Mouse (Mus musculus) heart, embryonic 13.5 days (tissue): Measurements from ENCODE around the gene Glis1. TPM values are rescaled to one million over a fixed set of nuclear protein-coding genes. Genes with fewer than 3 reads are reported as not detected.

Source experiments
- ATAC-seq: fragments of 200-750 bp; cut with Nextera tagmentation; 2 replicates; pipeline ENCODE4 v1.8.0; 2017; ENCODE audit warnings: moderate TSS enrichment; ENCODE audit not compliant: insufficient number of reproducible peaks, low FRiP score, low TSS enrichment; ENCODE audit errors: extremely low read depth
- H3K27ac ChIP-seq: fragments of 300-500 bp; sonication (generic); replicated peaks from 2 replicates; pipeline ENCODE4 v1.5.1; 2015; ENCODE audit warnings: moderate library complexity, mild to moderate bottlenecking, inconsistent platforms
- H3K27me3 ChIP-seq: fragments of 300-500 bp; sonication (generic); replicated peaks from 2 replicates; pipeline ENCODE4 v1.6.1; 2015; ENCODE audit warnings: mild to moderate bottlenecking, inconsistent platforms
- H3K36me3 ChIP-seq: fragments of 300-500 bp; sonication (generic); 2 replicates; pipeline ENCODE4 v1.6.1; 2015; ENCODE audit warnings: mild to moderate bottlenecking, inconsistent platforms
- H3K4me1 ChIP-seq: fragments of 300-500 bp; sonication (generic); 2 replicates; pipeline ENCODE4 v1.6.1; 2015; ENCODE audit warnings: inconsistent platforms
- H3K4me2 ChIP-seq: fragments of 300-500 bp; sonication (generic); 2 replicates; pipeline ENCODE4 v1.6.1; 2015; ENCODE audit warnings: inconsistent platforms, mild to moderate bottlenecking, moderate library complexity
- H3K4me3 ChIP-seq: fragments of 300-500 bp; sonication (generic); 2 replicates; pipeline ENCODE4 v1.5.1; 2015; ENCODE audit warnings: moderate library complexity, mild to moderate bottlenecking, inconsistent platforms
- H3K9ac ChIP-seq: fragments of 300-500 bp; sonication (generic); 2 replicates; pipeline ENCODE4 v1.6.1; 2015; ENCODE audit warnings: inconsistent platforms, mild to moderate bottlenecking, moderate library complexity
- H3K9me3 ChIP-seq: fragments of 300-500 bp; sonication (generic); 2 replicates; pipeline ENCODE4 v1.6.1; 2016; ENCODE audit warnings: inconsistent platforms
- WGBS: fragments of 180-500 bp; shearing (Covaris S2); methylation state at CpG from one replicate; pipeline ENCODE4 v1.1.7; 2015; ENCODE audit warnings: mixed read lengths; 5-methylcytosine and 5-hydroxymethylcytosine counted together
- polyA plus RNA-seq: library from polyadenylated mRNA; unstranded; fragments of >200 nt; fragmentation: Nextera tagmentation; extraction: Ambion mirVana; gene quantifications from 2 replicates; pipeline ENCODE4 v1.2.1, GENCODE M21; 2015

Gene Glis1
- polyA plus RNA-seq, 1 experiment from 2014 or later = 0.12 TPM

DNA sequence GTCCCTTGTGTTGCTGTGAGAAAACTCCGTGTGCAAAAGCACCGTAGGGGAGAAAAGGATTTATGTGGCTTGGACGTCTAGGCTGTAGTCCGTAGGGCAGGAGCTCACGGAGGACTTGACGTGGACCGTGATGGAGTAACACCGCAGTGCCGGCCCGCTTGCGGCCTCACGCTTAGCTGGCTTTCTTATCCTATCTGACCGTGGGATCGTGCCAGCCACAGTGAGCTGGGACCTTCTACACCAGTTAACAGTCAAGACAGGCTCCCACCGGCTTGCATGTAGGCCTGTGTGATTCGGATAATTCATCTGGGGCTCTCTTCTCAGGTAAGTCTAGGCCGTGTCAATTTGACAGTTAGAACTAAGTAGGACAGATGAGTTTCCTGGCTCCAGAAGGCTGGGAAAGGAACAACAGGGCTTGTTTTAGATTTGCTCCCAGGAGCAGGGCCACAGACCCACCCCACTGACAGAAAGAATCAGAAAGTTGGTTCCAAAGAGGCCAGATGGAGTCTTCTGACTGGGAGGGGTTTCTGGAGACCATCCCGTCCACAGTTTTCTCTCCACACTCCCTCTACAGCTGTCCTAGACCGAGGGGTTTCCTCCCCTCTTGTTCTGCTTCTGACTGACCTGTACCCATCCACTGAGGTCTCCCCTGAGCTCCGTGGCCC is 49.3 kb downstream of the Glis1 start:
- H3K9me3 ChIP-seq = no peaks in the 10 kb centered on the region
- peaks cover 34% of the 10 kb centered on the region for H3K27me3 ChIP-seq
- no peaks in the 10 kb centered on the region for H3K36me3 ChIP-seq
- no peak overlapping the region for H3K9ac ChIP-seq
- no peak overlapping the region for H3K4me3 ChIP-seq
- no peak for ATAC-seq
- no peaks in the 10 kb centered on the region for H3K4me1 ChIP-seq
- no peak overlapping the region for H3K4me2 ChIP-seq
- no peak overlapping the region for H3K27ac ChIP-seq
- WGBS = 85% methylated on average over 20 of the region's 20 CpGs

DNA sequence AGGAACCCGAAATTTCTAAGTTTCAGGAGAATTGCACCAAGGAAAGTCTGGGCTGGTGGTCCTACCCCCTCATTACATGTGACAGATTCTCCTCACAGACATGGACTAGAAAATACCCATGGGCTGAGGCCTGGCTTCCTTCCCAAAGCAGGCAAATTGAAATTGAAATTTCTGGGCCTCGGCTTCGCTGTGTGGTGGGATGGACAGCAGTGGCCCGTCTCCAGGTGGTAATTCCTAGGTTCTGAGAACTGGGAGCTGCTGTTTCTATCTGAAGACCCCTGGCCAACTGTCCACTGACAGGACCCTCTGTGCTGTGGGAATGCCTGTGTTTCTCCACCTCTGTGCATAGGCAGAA is 49.8 kb downstream of the Glis1 start:
- 79% methylated on average over 4 of the region's 4 CpGs for WGBS
- Histone ChIP-seq H3K27me3 (peaks cover 31% of the 10 kb centered on the region), H3K9me3 (no peaks in the 10 kb centered on the region), H3K4me2 (no peak overlapping the region), H3K36me3 (no peaks in the 10 kb centered on the region), H3K9ac (no peak overlapping the region), H3K4me1 (no peaks in the 10 kb centered on the region), H3K4me3 (no peak overlapping the region), H3K27ac (no peak overlapping the region)
- ATAC-seq = no peak

DNA sequence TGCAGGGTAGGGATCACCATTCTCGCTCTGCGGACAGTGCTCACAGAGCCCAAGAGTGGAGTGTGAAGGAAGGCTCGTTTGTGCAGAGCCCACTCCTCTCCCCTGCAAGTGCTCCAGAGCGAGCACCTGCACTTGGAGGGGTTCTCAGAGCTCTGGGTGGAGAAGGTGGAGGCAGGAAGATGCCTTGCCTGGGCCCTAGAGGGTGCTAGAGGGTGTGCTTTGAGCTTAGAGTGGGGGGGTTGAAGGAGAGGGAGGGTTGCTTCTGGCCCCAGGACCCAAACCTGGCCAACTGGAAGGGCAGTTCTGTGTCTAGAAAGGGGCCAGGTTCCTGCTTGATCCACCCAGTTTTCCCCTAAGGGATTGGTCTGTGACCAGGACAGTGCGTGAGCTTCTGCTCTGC is 51.5 kb downstream of the Glis1 start:
- 59% methylated on average over 5 of the region's 5 CpGs for WGBS

DNA sequence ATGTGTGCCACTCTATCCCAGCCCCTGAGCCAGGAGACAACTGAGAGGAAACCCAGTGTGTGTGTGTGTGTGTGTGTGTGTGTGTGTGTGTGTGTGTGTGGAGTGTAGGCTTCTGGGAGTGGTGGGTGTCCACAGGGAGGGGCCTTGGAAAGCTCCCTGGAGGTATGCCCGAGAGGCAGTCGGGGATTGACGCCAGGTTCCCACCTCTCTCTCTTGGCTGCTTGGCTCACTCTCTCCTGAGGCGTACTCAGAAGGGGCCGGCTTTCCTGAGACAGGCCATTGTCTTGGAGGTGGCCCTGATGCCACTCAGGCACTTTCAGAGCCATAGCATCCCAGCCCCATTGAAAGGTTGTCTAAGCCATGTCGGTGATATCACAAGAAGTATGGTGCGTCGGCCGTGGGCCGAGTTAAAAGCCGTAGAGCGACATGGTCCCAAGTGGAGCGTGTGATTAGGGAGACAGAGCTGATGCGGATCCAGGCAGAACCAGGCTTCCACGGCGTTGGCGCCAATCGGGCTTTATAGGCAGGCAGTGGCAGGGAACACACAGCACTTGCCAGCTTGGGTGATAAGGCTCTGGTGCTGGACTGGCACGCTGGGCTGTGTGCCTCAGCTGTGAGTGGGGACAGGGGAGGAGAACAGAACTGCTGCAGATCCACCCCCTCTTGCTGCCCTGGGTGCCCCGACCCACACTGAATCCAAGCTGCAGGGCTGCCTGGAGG is 54.9 kb downstream of the Glis1 start:
- H3K27ac ChIP-seq = no peak overlapping the region
- H3K4me2 ChIP-seq = no peak overlapping the region
- H3K4me1 ChIP-seq = no peaks in the 10 kb centered on the region
- 74% methylated on average over 20 of the region's 20 CpGs for WGBS
- no peaks in the 10 kb centered on the region for H3K9me3 ChIP-seq
- H3K27me3 ChIP-seq = peaks cover 18% of the 10 kb centered on the region; the same call in 1 of the 2 replicates
- no peak for ATAC-seq
- no peak overlapping the region for H3K4me3 ChIP-seq
- no peaks in the 10 kb centered on the region for H3K36me3 ChIP-seq
- H3K9ac ChIP-seq = no peak overlapping the region

More for the DNA sequence above, 51.5 kb downstream of the Glis1 start:
- ATAC-seq = no peak
- H3K9ac ChIP-seq = no peak overlapping the region
- H3K4me3 ChIP-seq = no peak overlapping the region
- H3K4me1 ChIP-seq = no peaks in the 10 kb centered on the region
- H3K27ac ChIP-seq = no peak overlapping the region
- no peaks in the 10 kb centered on the region for H3K9me3 ChIP-seq
- no peaks in the 10 kb centered on the region for H3K36me3 ChIP-seq
- peaks cover 14% of the 10 kb centered on the region; the same call in 1 of the 2 replicates for H3K27me3 ChIP-seq
- H3K4me2 ChIP-seq = no peak overlapping the region

DNA sequence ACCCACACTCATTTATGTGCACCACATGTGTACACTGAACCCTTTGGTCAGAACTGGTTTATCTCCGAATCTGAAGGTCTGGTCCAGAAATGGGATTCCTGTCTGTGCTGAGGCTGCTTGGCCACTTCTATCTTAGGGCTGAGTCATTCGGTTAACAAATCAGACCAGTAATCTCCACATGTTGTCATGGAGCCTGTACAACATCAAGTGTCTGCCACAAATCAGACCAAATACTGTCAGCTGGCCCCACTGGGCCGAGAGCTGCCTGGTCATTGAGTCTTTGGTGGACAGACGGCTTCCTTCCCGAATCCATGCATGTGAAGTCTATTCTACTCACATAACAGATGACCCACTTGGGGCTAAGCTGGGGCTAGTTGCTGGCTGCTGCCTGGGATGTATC is 58.6 kb downstream of the Glis1 start:
- Histone ChIP-seq H3K27me3 (peaks cover 23% of the 10 kb centered on the region; the same call in 1 of the 2 replicates), H3K36me3 (no peaks in the 10 kb centered on the region), H3K27ac (no peak overlapping the region), H3K9me3 (no peaks in the 10 kb centered on the region), H3K4me1 (no peaks in the 10 kb centered on the region), H3K9ac (no peak overlapping the region), H3K4me2 (no peak overlapping the region), H3K4me3 (no peak overlapping the region)
- WGBS = 41% methylated on average over 5 of the region's 5 CpGs
- no peak for ATAC-seq

DNA sequence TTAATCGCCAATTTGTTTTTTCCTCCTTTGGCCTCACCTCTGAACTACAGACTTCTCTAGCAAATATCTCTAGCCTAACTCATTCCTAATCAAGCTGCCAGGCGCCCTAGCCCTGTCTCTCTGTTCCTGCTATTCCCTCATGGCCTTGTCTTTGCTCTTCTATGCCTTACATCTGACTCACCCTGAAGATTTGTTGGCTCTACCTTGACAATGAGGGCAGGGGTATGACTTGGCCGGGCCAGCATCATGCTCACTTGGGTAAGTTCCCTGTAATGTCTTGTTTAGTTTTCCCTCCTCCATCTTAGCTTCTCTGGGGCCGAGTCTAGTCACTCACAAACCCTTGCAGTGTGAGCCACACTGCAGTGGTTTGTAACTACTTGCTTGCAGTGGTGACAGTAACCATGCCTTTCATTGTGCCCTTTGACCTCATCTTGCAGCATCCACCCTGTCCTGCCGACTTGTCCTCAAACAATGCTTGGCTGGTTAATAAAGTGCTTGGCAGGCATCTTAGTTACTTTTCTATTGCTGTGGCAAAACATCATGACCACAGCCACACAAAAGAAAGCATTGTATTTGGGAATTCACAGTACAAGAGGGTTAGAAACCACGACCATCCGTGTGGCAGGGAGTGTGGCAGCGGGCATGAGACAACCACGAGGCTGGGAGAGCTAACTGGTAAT is 61.5 kb downstream of the Glis1 start:
- H3K27ac ChIP-seq = no peak overlapping the region
- ATAC-seq = no peak
- H3K9ac ChIP-seq = no peak overlapping the region
- H3K4me1 ChIP-seq = no peaks in the 10 kb centered on the region
- H3K4me3 ChIP-seq = no peak overlapping the region
- no peak overlapping the region for H3K4me2 ChIP-seq
- H3K9me3 ChIP-seq = no peaks in the 10 kb centered on the region
- WGBS = 78% methylated on average over 9 of the region's 9 CpGs
- no peaks in the 10 kb centered on the region for H3K36me3 ChIP-seq
- H3K27me3 ChIP-seq = peaks cover 27% of the 10 kb centered on the region; the same call in 1 of the 2 replicates

DNA sequence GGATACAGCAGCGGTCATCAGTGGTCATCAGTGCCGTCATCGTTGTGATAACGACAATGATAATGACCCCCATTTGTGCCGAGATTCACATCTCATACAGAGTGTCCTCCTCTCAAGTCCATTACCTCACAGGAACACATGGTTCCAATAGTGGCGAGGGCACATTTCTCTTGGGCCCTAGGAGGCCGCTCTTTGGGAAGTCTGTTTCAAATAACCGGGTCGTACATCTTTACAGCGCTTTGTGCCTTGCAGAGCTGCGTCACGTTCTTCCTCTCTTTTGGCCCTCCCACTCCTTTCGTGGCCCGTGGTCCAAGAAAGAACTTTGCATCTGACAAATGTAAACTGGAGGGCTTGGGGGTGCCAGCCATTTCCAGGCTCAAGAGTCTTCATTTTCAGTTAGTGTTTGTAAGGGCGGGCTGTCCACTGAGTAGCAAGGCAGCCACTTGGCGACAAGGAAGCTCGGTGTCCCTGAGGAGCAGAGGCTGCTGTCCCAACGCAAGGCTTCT is 63.1 kb downstream of the Glis1 start:
- WGBS = 78% methylated on average over 18 of the region's 18 CpGs
- Histone ChIP-seq H3K9me3 (no peaks in the 10 kb centered on the region), H3K36me3 (no peaks in the 10 kb centered on the region)

DNA sequence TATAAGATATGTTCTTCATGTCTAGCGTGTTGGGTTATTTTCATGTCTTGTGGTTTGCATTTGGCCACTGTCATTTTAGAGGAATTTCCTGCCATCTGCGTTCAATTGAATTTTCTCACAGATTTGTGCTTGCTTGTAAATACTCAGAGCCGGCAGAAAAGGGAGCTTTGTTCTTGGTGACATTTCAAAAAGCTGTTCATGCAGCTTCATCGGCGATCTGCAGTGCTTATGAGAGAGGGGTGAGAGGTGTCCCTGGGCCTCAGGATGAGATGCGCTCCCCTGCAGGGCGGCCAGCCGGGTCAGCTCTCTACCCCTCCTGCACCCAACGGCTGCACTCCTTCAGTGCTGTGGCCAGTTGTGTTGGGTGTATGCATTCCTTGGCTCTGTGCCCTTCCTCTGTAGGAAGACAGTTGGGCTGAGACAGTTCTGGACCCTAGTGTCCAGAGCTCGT is 68.2 kb downstream of the Glis1 start:
- Histone ChIP-seq H3K4me2 (no peak overlapping the region), H3K9me3 (no peaks in the 10 kb centered on the region), H3K9ac (no peak overlapping the region), H3K27ac (no peak overlapping the region), H3K27me3 (peaks cover 5% of the 10 kb centered on the region; the same call in 1 of the 2 replicates), H3K4me3 (no peak overlapping the region), H3K4me1 (peaks cover 13% of the 10 kb centered on the region), H3K36me3 (no peaks in the 10 kb centered on the region)
- ATAC-seq = no peak
- WGBS = 48% methylated on average over 10 of the region's 10 CpGs

More for the DNA sequence above, 63.1 kb downstream of the Glis1 start:
- ATAC-seq = no peak
- Histone ChIP-seq H3K4me1 (peaks cover 7% of the 10 kb centered on the region), H3K9ac (no peak overlapping the region), H3K4me2 (no peak overlapping the region), H3K4me3 (no peak overlapping the region), H3K27me3 (peaks cover 17% of the 10 kb centered on the region; the same call in 1 of the 2 replicates), H3K27ac (no peak overlapping the region)

DNA sequence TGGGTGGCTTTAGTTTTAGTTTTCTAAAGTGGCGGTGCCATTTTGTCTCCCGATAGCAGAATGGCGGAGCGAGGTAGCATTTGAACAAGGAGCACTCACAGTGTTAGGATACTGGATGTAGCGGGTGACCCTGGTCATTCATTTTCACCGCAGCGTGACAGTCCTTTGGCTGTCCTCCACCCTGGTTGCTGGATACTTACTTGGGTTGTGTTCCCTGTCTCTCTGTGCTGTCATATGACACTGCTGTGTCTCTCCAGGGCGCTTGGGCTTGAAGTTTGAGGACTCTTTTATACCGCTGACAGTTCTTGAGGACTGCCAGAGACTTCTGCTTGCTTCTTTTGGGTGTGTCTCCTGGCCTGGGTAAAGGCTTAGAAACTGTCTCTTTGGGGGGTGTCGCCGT is 80.6 kb downstream of the Glis1 start:
- Histone ChIP-seq H3K27ac (no peak overlapping the region), H3K27me3 (no peaks in the 10 kb centered on the region), H3K9ac (no peak overlapping the region), H3K4me1 (peaks cover 4% of the 10 kb centered on the region; the same call in 1 of the 2 replicates), H3K36me3 (no peaks in the 10 kb centered on the region), H3K4me2 (no peak overlapping the region), H3K4me3 (no peak overlapping the region), H3K9me3 (no peaks in the 10 kb centered on the region)
- WGBS = 89% methylated on average over 11 of the region's 11 CpGs
- no peak for ATAC-seq

DNA sequence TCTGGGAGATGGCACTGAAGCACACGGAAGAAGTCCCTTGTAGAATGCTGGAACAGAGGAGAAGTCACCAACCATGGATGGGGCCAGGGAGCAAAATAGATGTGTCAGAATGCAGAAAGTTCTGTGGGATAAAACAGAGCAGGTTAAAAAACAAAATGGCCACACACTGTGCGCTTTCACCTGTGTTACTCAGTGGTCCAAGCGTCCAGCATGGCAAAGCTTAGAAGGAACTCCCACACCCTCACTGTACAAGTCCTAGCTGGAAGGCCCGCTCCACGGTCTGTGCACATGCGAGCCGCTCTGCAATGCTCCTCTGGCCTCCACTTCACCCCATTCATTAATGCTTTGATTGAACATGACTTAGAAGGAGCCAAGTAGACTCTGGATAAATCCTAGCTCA is 81.2 kb downstream of the Glis1 start:
- ATAC-seq = no peak
- Histone ChIP-seq H3K27me3 (no peaks in the 10 kb centered on the region), H3K4me1 (peaks cover 6% of the 10 kb centered on the region; the same call in 1 of the 2 replicates), H3K36me3 (no peaks in the 10 kb centered on the region), H3K4me3 (no peak overlapping the region), H3K9me3 (no peaks in the 10 kb centered on the region), H3K9ac (no peak overlapping the region), H3K4me2 (no peak overlapping the region), H3K27ac (no peak overlapping the region)
- 89% methylated on average over 7 of the region's 7 CpGs for WGBS

DNA sequence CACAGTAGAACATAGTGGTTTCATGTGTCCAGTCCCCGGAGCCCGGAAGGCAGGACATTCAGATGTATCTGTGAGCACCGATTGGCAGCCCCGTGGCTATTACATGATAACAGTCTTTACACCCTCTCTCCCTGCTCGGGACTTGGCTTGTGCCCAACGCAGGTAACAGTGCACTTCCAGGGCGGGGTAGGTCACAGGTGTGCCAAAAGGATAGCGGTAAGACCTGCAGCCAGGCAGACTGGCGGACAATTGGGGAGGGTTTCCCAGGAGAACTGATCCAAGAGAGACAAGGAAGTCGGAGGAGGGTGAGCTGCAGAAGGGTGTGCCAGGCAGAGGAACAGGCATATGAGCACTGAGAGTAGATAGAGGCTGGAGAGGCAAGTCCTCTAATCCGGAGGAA is 84.4 kb downstream of the Glis1 start:
- 82% methylated on average over 11 of the region's 11 CpGs for WGBS
- no peak overlapping the region for H3K27ac ChIP-seq
- no peaks in the 10 kb centered on the region for H3K36me3 ChIP-seq
- H3K27me3 ChIP-seq = no peaks in the 10 kb centered on the region
- H3K4me1 ChIP-seq = peaks cover 14% of the 10 kb centered on the region; the same call in 1 of the 2 replicates
- no peak overlapping the region for H3K9ac ChIP-seq
- ATAC-seq = no peak
- H3K9me3 ChIP-seq = no peaks in the 10 kb centered on the region
- no peak overlapping the region for H3K4me3 ChIP-seq
- no peak overlapping the region for H3K4me2 ChIP-seq
